Mouse (Mus musculus): Measurements from ENCODE around the gene Ly6g6d.

Ly6g6d gene

DNA sequence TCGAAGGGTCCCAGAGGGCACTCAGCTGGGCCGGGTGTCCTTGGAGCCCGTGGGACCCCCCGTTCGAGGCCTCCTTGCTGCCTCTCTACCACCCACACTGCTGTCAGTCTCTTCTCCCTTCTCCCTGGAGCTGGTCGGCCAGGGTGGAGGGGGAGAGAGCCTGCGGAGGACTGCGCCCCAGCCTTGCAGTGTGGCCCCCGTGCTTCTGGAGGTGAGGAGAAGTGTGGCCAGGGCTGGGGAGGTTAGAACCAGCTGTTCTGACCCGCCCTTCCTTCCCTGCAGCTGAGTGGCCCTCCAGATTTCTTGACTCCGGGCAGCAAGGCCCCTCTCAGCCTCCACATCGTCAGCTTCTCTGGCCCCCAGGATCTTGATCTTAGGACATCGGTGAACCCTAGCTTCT lies 53.6 kb downstream of the Ly6g6d start:
- DNase-seq (ENCODE audit: low spot score in 2 of 2) = no peak

DNA sequence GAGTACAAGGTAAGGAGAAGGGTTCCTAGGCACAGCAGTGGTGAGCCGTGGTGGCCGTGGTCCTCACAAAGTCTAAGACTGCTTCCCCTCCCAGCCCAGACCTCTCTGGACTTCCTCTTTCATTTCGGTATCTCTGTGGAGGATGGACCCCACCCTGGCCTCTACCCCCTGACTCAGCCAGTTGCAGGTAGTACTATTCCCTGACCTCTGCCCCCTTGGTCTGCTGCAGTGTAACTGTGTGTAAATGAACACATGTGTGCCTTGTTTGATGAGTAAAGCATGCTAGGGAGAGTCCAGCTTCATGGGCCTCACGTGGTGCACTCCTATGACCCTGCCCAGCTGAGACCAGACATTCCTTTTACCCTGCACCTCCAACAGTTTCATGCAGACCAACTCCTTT lies 54.1 kb downstream of the Ly6g6d start:
- DNase-seq (ENCODE audit: low spot score in 2 of 2) = no peak

DNA sequence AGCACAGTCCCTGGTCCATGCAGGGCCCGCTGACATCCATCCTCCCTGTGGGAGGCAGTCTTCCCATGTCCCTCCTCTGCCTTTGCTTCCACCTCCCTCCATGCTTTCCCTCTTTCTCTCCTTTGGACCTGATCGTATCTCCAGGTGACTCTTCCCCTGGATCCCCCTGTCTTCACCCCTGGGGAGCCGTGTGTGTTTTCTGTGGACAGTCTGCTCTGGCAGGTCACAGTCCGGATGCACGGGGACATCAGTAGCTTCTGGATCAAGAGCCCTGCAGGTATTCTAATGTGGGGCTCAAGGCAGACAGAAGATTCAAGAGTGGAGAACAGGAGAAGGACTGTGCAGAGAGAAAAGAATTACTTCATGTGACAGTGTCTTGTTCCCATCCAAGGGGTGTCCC lies 54.6 kb downstream of the Ly6g6d start:
- no peak for DNase-seq (ENCODE audit: low spot score in 2 of 2)

DNA sequence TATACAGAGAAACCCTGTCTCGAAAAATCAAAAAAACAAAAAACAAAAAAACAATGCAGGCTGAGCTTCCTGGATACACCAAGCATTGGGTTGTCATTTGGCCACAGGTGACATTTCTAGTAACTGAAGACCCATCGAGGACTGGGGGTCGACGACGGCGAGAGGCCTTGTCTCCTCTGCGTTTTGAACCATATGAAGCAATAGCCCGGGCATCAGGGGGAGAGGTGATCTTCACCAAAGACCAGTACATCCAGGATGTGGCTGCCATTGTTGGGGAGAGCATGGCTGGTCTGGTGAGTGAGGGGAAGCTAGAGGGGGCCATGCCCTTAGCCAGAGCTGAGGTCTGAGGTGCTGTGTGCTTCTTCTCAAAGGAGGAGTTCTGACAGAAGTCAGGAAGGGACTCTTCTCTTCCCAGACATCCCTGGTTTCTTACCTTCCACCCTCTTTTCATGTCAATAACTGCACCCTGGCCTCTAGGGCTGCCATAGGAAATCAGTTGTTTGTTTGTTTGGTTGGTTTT lies 55.3 kb downstream of the Ly6g6d start:
- DNase-seq (ENCODE audit: low spot score in 2 of 2) = no peak

- DNase-seq (ENCODE audit: low spot score in 2 of 2) = no peak
Measured at GRCm38 (mm10) chr17:35021842-35022477, 55.9 kb downstream of the Ly6g6d start.
